Mouse (Mus musculus): Measurements from ENCODE around the gene Nim1k. TPM values are rescaled to one million over a fixed set of nuclear protein-coding genes. Genes with fewer than 3 reads are reported as not detected.
"Not testable (repeated sequence)": the region's sequence is repeated elsewhere in the genome, so short reads cannot be mapped to it uniquely, and the experiment has no call there.

Gene Nim1k
- polyA plus RNA-seq, 2 experiments, result 1.3 to 2.2 TPM

GRCm38 (mm10) chr13:119689709-119690038 lies 66.0 kb downstream of the Nim1k start:
- Histone ChIP-seq H3K9me3 (ENCODE audit: control insufficient read depth, low read length) (no peaks in the 10 kb centered on the region), H3K36me3 (ENCODE audit: control insufficient read depth, insufficient read depth, low read length) (no peaks in the 10 kb centered on the region; the same call in 1 of the 2 replicates), H3K4me2 (replicated peaks; ENCODE audit: low read depth, low read length, severe bottlenecking) (peak overlapping the region; percentile 43), H3K4me1 (ENCODE audit: control insufficient read depth, insufficient read depth, low read length) (peaks cover 10% of the 10 kb centered on the region; the same call in 1 of the 2 replicates), H3K9ac (ENCODE audit: low read depth, low read length, severe bottlenecking) (no peak overlapping the region), H3K4me3 (replicated peaks; ENCODE audit: low read length) (peak overlapping the region; percentile 93), H3K27ac (replicated peaks; ENCODE audit: low read depth, low read length) (no peak overlapping the region), H3K27me3 (ENCODE audit: control insufficient read depth, insufficient read depth, low read length) (no peaks in the 10 kb centered on the region)
- ATAC-seq (ENCODE audit: low FRiP score, low read depth) (no peak), DNase-seq (ENCODE audit: low spot score) (no peak)
- WGBS, result 7% methylated on average over 5 of the region's 5 CpGs
- no peak for TF ChIP-seq POLR2A (IDR thresholded peaks at IDR 0.05; ENCODE audit: borderline replicate concordance, extremely low read depth, insufficient read depth, insufficient read length)

GRCm38 (mm10) chr13:119684416-119685177 lies 71.1 kb downstream of the Nim1k start:
- 41% methylated on average over 11 of the region's 11 CpGs for WGBS
- no peak overlapping the region for H3K4me2 ChIP-seq (replicated peaks; ENCODE audit: low read depth, low read length, severe bottlenecking)

GRCm38 (mm10) chr13:119681161-119681560 lies 74.5 kb downstream of the Nim1k start:
- Histone ChIP-seq H3K36me3 (ENCODE audit: control insufficient read depth, insufficient read depth, low read length) (no peaks in the 10 kb centered on the region), H3K9me3 (ENCODE audit: control insufficient read depth, low read length) (no peaks in the 10 kb centered on the region), H3K4me2 (replicated peaks; ENCODE audit: low read depth, low read length, severe bottlenecking) (no peak overlapping the region), H3K27ac (replicated peaks; ENCODE audit: low read depth, low read length) (no peak overlapping the region), H3K27me3 (ENCODE audit: control insufficient read depth, insufficient read depth, low read length) (no peaks in the 10 kb centered on the region), H3K9ac (ENCODE audit: low read depth, low read length, severe bottlenecking) (no peak overlapping the region), H3K4me3 (replicated peaks; ENCODE audit: low read length) (no peak overlapping the region), H3K4me1 (ENCODE audit: control insufficient read depth, insufficient read depth, low read length) (peaks cover 5% of the 10 kb centered on the region; the same call in 1 of the 2 replicates)
- ATAC-seq (ENCODE audit: low FRiP score, low read depth) (no peak), DNase-seq (ENCODE audit: low spot score) (no peak)
- 71% methylated on average over 3 of the region's 3 CpGs for WGBS
- TF ChIP-seq POLR2A (IDR thresholded peaks at IDR 0.05; ENCODE audit: borderline replicate concordance, extremely low read depth, insufficient read depth, insufficient read length), result no peak

More at GRCm38 (mm10) chr13:119684416-119685177, 71.1 kb downstream of the Nim1k start:
- Histone ChIP-seq H3K4me1 (ENCODE audit: control insufficient read depth, insufficient read depth, low read length) (no peaks in the 10 kb centered on the region; the same call in 1 of the 2 replicates), H3K36me3 (ENCODE audit: control insufficient read depth, insufficient read depth, low read length) (no peaks in the 10 kb centered on the region), H3K9me3 (ENCODE audit: control insufficient read depth, low read length) (no peaks in the 10 kb centered on the region), H3K27ac (replicated peaks; ENCODE audit: low read depth, low read length) (no peak overlapping the region), H3K9ac (ENCODE audit: low read depth, low read length, severe bottlenecking) (no peak overlapping the region), H3K4me3 (replicated peaks; ENCODE audit: low read length) (no peak overlapping the region), H3K27me3 (ENCODE audit: control insufficient read depth, insufficient read depth, low read length) (no peaks in the 10 kb centered on the region)
- ATAC-seq (ENCODE audit: low FRiP score, low read depth) (no peak), DNase-seq (ENCODE audit: low spot score) (no peak)
- no peak for TF ChIP-seq POLR2A (IDR thresholded peaks at IDR 0.05; ENCODE audit: borderline replicate concordance, extremely low read depth, insufficient read depth, insufficient read length)

- Histone ChIP-seq H3K9ac (ENCODE audit: low read depth, low read length, severe bottlenecking) (no peak overlapping the region), H3K27ac (replicated peaks; ENCODE audit: low read depth, low read length) (no peak overlapping the region), H3K4me2 (replicated peaks; ENCODE audit: low read depth, low read length, severe bottlenecking) (no peak overlapping the region), H3K36me3 (ENCODE audit: control insufficient read depth, insufficient read depth, low read length) (no peaks in the 10 kb centered on the region), H3K27me3 (ENCODE audit: control insufficient read depth, insufficient read depth, low read length) (no peaks in the 10 kb centered on the region), H3K4me1 (ENCODE audit: control insufficient read depth, insufficient read depth, low read length) (peaks cover 5% of the 10 kb centered on the region; the same call in 1 of the 2 replicates), H3K9me3 (ENCODE audit: control insufficient read depth, low read length) (no peaks in the 10 kb centered on the region), H3K4me3 (replicated peaks; ENCODE audit: low read length) (no peak overlapping the region)
- 43% methylated on average over 2 of the region's 2 CpGs for WGBS
- DNase-seq (ENCODE audit: low spot score) (no peak), ATAC-seq (ENCODE audit: low FRiP score, low read depth) (no peak)
- no peak for TF ChIP-seq POLR2A (IDR thresholded peaks at IDR 0.05; ENCODE audit: borderline replicate concordance, extremely low read depth, insufficient read depth, insufficient read length)
These were observed 76.0 kb downstream of the Nim1k start for GRCm38 (mm10) chr13:119679721-119680120.

- H3K4me2 ChIP-seq (replicated peaks; ENCODE audit: low read depth, low read length, severe bottlenecking), result no peak overlapping the region
- H3K9me3 ChIP-seq (ENCODE audit: control insufficient read depth, low read length), result no peaks in the 10 kb centered on the region
- no peak overlapping the region for H3K9ac ChIP-seq (ENCODE audit: low read depth, low read length, severe bottlenecking)
- peaks cover 5% of the 10 kb centered on the region; the same call in 1 of the 2 replicates for H3K4me1 ChIP-seq (ENCODE audit: control insufficient read depth, insufficient read depth, low read length)
- no peak overlapping the region for H3K27ac ChIP-seq (replicated peaks; ENCODE audit: low read depth, low read length)
- TF ChIP-seq POLR2A (IDR thresholded peaks at IDR 0.05; ENCODE audit: borderline replicate concordance, extremely low read depth, insufficient read depth, insufficient read length), result no peak
- no peaks in the 10 kb centered on the region for H3K27me3 ChIP-seq (ENCODE audit: control insufficient read depth, insufficient read depth, low read length)
- no peaks in the 10 kb centered on the region for H3K36me3 ChIP-seq (ENCODE audit: control insufficient read depth, insufficient read depth, low read length)
- peak; percentile 67; the same call in 1 of the 2 replicates for ATAC-seq (ENCODE audit: low FRiP score, low read depth)
- 28% methylated on average over 8 of the region's 8 CpGs for WGBS
- no peak overlapping the region for H3K4me3 ChIP-seq (replicated peaks; ENCODE audit: low read length)
- DNase-seq (ENCODE audit: low spot score), result peak; percentile 35
These were observed 76.9 kb downstream of the Nim1k start for GRCm38 (mm10) chr13:119678794-119679193.

- DNase-seq (ENCODE audit: low spot score); H3K9me3 ChIP-seq (ENCODE audit: control insufficient read depth, low read length); H3K27me3 ChIP-seq (ENCODE audit: control insufficient read depth, insufficient read depth, low read length); H3K4me1 ChIP-seq (ENCODE audit: control insufficient read depth, insufficient read depth, low read length); H3K36me3 ChIP-seq (ENCODE audit: control insufficient read depth, insufficient read depth, low read length); H3K9ac ChIP-seq (ENCODE audit: low read depth, low read length, severe bottlenecking); H3K27ac ChIP-seq (replicated peaks; ENCODE audit: low read depth, low read length); H3K4me2 ChIP-seq (replicated peaks; ENCODE audit: low read depth, low read length, severe bottlenecking); H3K4me3 ChIP-seq (replicated peaks; ENCODE audit: low read length): not testable (repeated sequence)
- WGBS, result 57% methylated on average over 3 of the region's 9 CpGs
- peak; percentile 53; the same call in 1 of the 2 replicates for ATAC-seq (ENCODE audit: low FRiP score, low read depth)
These were observed 94.3 kb downstream of the Nim1k start for GRCm38 (mm10) chr13:119661420-119661819.
